Mouse (Mus musculus): ENCODE measurements around the gene Uroc1. TPM values are rescaled to one million over a fixed set of nuclear protein-coding genes. Genes with fewer than 3 reads are reported as not detected.

Gene Uroc1
- not detected for polyA plus RNA-seq (2015; fragmentation: Illumina TruSeq; extraction: RNeasy Lipid Tissue Mini Kit (QIAGEN cat#74804); ENCODE audit: low read depth, low replicate concordance)

GRCm38 (mm10) chr6:90332561-90333425 lies at the start of gene Uroc1:
TSS of gene Uroc1 (plus strand) at chr6:90333284.

GRCm38 (mm10) chr6:90300919-90301318 lies 32.2 kb upstream of the Uroc1 start, which contains the start of gene BC048671:
TSS of gene BC048671 (plus strand) at chr6:90301219.

GRCm38 (mm10) chr6:90324991-90325390 lies 8.1 kb upstream of the Uroc1 start, which contains the start of gene Chst13:
TSS of gene Chst13 (minus strand) at chr6:90325185.

DNA sequence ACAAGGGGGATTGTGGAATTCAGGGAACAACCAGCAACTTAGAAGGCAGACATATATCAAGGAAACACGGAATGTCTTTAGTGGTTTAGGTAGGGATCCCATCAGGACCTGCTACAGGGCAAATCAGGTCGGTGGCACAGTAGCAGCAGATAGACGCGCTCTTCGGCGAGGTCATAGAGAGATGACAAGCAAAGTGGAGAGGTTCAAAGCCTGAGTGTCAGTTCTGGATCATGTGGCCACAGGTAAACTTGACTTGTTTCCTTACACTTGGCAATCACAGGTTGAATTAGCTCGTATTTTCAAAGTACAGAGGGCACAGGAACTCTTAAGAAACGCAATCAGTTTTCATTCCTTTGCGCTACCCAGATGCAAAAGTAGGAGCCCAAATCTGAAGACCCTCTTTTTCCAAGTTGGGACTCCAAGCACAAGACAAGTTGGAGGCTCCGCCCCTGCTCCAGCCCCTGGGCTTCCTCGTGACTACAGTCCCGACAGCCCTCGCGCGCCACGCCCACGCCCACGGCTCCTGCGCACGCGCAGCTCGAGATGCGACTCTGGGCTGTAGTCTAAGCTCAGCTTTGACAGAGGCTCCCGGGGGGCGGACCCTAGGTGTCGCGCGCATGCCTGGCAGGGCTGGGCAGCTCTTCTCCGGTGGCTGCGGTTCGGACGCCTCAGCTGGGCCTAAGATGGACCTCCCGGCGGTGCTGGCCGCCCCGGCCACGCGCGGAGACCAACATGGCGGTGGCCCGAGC lies 36.1 kb downstream of the Uroc1 start, which contains the start of gene Zxdc:
Gene Zxdc, plus strand, starts transcription at position 517 of the 749 bp plus-strand sequence.

Other genes with a start within 250 kb of the Uroc1 start
- not detected for gene Vmn1r50, start 231.9 kb upstream of the Uroc1 start, polyA plus RNA-seq (2015; fragmentation: Illumina TruSeq; extraction: RNeasy Lipid Tissue Mini Kit (QIAGEN cat#74804); ENCODE audit: low read depth, low replicate concordance)
- gene Vmn1r51, start 210.7 kb upstream of the Uroc1 start, polyA plus RNA-seq (2015; fragmentation: Illumina TruSeq; extraction: RNeasy Lipid Tissue Mini Kit (QIAGEN cat#74804); ENCODE audit: low read depth, low replicate concordance) = not detected
- gene Vmn1r52, start 158.5 kb upstream of the Uroc1 start, polyA plus RNA-seq (2015; fragmentation: Illumina TruSeq; extraction: RNeasy Lipid Tissue Mini Kit (QIAGEN cat#74804); ENCODE audit: low read depth, low replicate concordance) = not detected
- gene V1ra8, start 130.5 kb upstream of the Uroc1 start, polyA plus RNA-seq (2015; fragmentation: Illumina TruSeq; extraction: RNeasy Lipid Tissue Mini Kit (QIAGEN cat#74804); ENCODE audit: low read depth, low replicate concordance) = not detected
- gene Vmn1r53, start 108.8 kb upstream of the Uroc1 start, polyA plus RNA-seq (2015; fragmentation: Illumina TruSeq; extraction: RNeasy Lipid Tissue Mini Kit (QIAGEN cat#74804); ENCODE audit: low read depth, low replicate concordance) = not detected
- gene Vmn1r54, start 87.0 kb upstream of the Uroc1 start, polyA plus RNA-seq (2015; fragmentation: Illumina TruSeq; extraction: RNeasy Lipid Tissue Mini Kit (QIAGEN cat#74804); ENCODE audit: low read depth, low replicate concordance) = not detected
- gene BC048671, start 32.1 kb upstream of the Uroc1 start, polyA plus RNA-seq (2015; fragmentation: Illumina TruSeq; extraction: RNeasy Lipid Tissue Mini Kit (QIAGEN cat#74804); ENCODE audit: low read depth, low replicate concordance) = not detected
- not detected for gene Chst13, start 8.1 kb upstream of the Uroc1 start, polyA plus RNA-seq (2015; fragmentation: Illumina TruSeq; extraction: RNeasy Lipid Tissue Mini Kit (QIAGEN cat#74804); ENCODE audit: low read depth, low replicate concordance)
- 16.2 TPM for gene Zxdc, start 36.2 kb downstream of the Uroc1 start, polyA plus RNA-seq (2015; fragmentation: Illumina TruSeq; extraction: RNeasy Lipid Tissue Mini Kit (QIAGEN cat#74804); ENCODE audit: low read depth, low replicate concordance)
- 4.2 TPM for gene Cfap100, start 95.5 kb downstream of the Uroc1 start, polyA plus RNA-seq (2015; fragmentation: Illumina TruSeq; extraction: RNeasy Lipid Tissue Mini Kit (QIAGEN cat#74804); ENCODE audit: low read depth, low replicate concordance)
- 21.1 TPM for gene Klf15, start 129.3 kb downstream of the Uroc1 start, polyA plus RNA-seq (2015; fragmentation: Illumina TruSeq; extraction: RNeasy Lipid Tissue Mini Kit (QIAGEN cat#74804); ENCODE audit: low read depth, low replicate concordance)
- gene Aldh1l1, start 153.1 kb downstream of the Uroc1 start, polyA plus RNA-seq (2015; fragmentation: Illumina TruSeq; extraction: RNeasy Lipid Tissue Mini Kit (QIAGEN cat#74804); ENCODE audit: low read depth, low replicate concordance) = 52.3 TPM